Mouse (Mus musculus): ENCODE measurements around the gene Gm8297. TPM values are rescaled to one million over a fixed set of nuclear protein-coding genes. Genes with fewer than 3 reads are reported as not detected.
"Not testable (repeated sequence)": the region's sequence is repeated elsewhere in the genome, so short reads cannot be mapped to it uniquely, and the experiment has no call there.

The Gm8297 gene
- not detected for polyA plus RNA-seq (2012; fragmentation: generic; extraction: Trizol)

DNA sequence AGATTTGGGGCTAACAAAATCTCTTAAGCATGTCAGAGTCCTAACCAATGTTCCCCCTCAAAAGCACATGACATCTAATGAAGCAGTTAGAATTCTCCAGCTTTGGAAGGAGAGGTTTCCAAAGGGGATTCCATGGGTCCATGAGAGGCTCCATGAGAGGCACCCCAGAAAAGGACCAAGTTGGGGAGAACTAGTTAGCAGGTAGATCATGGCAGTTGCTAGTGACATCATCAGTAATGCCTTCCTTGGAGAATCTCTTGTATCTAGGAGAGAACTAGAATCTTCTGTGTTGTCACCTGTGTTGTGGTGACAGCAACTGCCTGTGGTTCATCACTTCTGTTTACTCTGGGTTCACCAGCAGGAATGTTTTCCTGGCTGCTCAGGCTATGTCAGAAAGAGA, at the start of gene Gm8297:
Gene Gm8297 (plus strand): TSS at position 301 of the 400 bp plus-strand sequence.
- not testable (repeated sequence) for H3K27me3 ChIP-seq (ENCODE audit: control insufficient read depth, insufficient read depth, insufficient read length); H3K4me3 ChIP-seq; H3ac ChIP-seq (ENCODE audit: control insufficient read depth, insufficient read length); H3K36me3 ChIP-seq (ENCODE audit: control insufficient read depth, insufficient read depth); H3K4me2 ChIP-seq (ENCODE audit: low read depth); H3K79me2 ChIP-seq (ENCODE audit: control insufficient read depth, insufficient read depth)

DNA sequence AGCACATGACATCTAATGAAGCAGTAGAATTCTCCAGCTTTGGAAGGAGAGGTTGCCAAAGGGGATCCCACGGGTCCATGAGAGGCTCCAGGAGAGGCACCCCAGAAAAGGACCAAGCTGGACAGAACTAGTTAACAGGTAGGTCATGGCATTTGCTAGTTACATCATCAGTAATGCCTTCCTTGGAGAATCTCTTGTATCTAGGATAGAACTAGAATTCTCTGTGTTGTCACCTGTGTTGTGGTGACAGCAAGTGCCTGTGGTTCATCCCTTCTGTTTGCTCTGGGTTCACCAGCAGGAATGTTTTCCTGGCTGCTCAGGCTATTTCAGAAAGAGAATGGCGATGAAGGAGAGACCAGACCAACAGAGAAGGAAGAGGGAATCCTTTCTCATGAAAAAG, 31.9 kb downstream of the Gm8297 start, which contains the start of gene Gm3298:
Gene Gm3298 (plus strand): TSS at position 301 of the 400 bp plus-strand sequence.
- not testable (repeated sequence) for H3K4me3 ChIP-seq; H3ac ChIP-seq (ENCODE audit: control insufficient read depth, insufficient read length); H3K36me3 ChIP-seq (ENCODE audit: control insufficient read depth, insufficient read depth); H3K27me3 ChIP-seq (ENCODE audit: control insufficient read depth, insufficient read depth, insufficient read length); H3K4me2 ChIP-seq (ENCODE audit: low read depth); H3K79me2 ChIP-seq (ENCODE audit: control insufficient read depth, insufficient read depth)

Other genes starting within 250 kb of the Gm8297 start
- gene Gm9602, start 207.6 kb upstream of the Gm8297 start, polyA plus RNA-seq (2012; fragmentation: generic; extraction: Trizol), result not detected
- gene Gm3269, start 145.8 kb upstream of the Gm8297 start, polyA plus RNA-seq (2012; fragmentation: generic; extraction: Trizol), result not detected
- not detected for gene Gm3264, start 128.4 kb upstream of the Gm8297 start, polyA plus RNA-seq (2012; fragmentation: generic; extraction: Trizol)
- not detected for gene Gm3278, start 91.5 kb upstream of the Gm8297 start, polyA plus RNA-seq (2012; fragmentation: generic; extraction: Trizol)
- not detected for gene Gm3298, start 32.0 kb downstream of the Gm8297 start, polyA plus RNA-seq (2012; fragmentation: generic; extraction: Trizol)
- gene 4930555G01Rik, start 66.7 kb downstream of the Gm8297 start, polyA plus RNA-seq (2012; fragmentation: generic; extraction: Trizol), result not detected
- not detected for gene Gm8281, start 87.1 kb downstream of the Gm8297 start, polyA plus RNA-seq (2012; fragmentation: generic; extraction: Trizol)
- not detected for gene Gm8279, start 147.6 kb downstream of the Gm8297 start, polyA plus RNA-seq (2012; fragmentation: generic; extraction: Trizol)
- gene Gm3317, start 180.6 kb downstream of the Gm8297 start, polyA plus RNA-seq (2012; fragmentation: generic; extraction: Trizol), result not detected
- gene Gm8271, start 201.9 kb downstream of the Gm8297 start, polyA plus RNA-seq (2012; fragmentation: generic; extraction: Trizol), result not detected

All from myocyte (in vitro differentiated cells).